Mouse (Mus musculus) liver, embryonic 14.5 days (tissue): ENCODE data around the gene Fryl.

Experiments used
- CTCF ChIP-seq: IDR thresholded peaks from 2 replicates; pipeline ENCODE4 v1.5.1; 2016; ENCODE audit warnings: antibody characterized with exemption, low read depth, control low read depth
- EP300 ChIP-seq: IDR thresholded peaks from 2 replicates; pipeline ENCODE4 v1.6.1; 2016; ENCODE audit warnings: antibody characterized with exemption, low read depth

GRCm38 (mm10) chr5:73198690-73199089 is 57.7 kb downstream of the Fryl start:
- TF ChIP-seq EP300: no peak
- peak; percentile 71 for TF ChIP-seq CTCF
